Mouse (Mus musculus) heart, embryonic 13.5 days (tissue): ENCODE measurements around the gene Ndufb7. TPM values are rescaled to one million over a fixed set of nuclear protein-coding genes. Genes with fewer than 3 reads are reported as not detected.
"Not testable (repeated sequence)": the region's sequence is repeated elsewhere in the genome, so short reads cannot be mapped to it uniquely, and the experiment has no call there.

ENCODE experiments used
- ATAC-seq: fragments of 200-750 bp; cut with Nextera tagmentation; 2 replicates; pipeline ENCODE4 v1.8.0; 2017; ENCODE audit warnings: moderate TSS enrichment; ENCODE audit not compliant: insufficient number of reproducible peaks, low FRiP score, low TSS enrichment; ENCODE audit errors: extremely low read depth
- H3K27ac ChIP-seq: fragments of 300-500 bp; sonication (generic); replicated peaks from 2 replicates; pipeline ENCODE4 v1.5.1; 2015; ENCODE audit warnings: moderate library complexity, mild to moderate bottlenecking, inconsistent platforms
- H3K27me3 ChIP-seq: fragments of 300-500 bp; sonication (generic); replicated peaks from 2 replicates; pipeline ENCODE4 v1.6.1; 2015; ENCODE audit warnings: mild to moderate bottlenecking, inconsistent platforms
- H3K36me3 ChIP-seq: fragments of 300-500 bp; sonication (generic); 2 replicates; pipeline ENCODE4 v1.6.1; 2015; ENCODE audit warnings: mild to moderate bottlenecking, inconsistent platforms
- H3K4me1 ChIP-seq: fragments of 300-500 bp; sonication (generic); 2 replicates; pipeline ENCODE4 v1.6.1; 2015; ENCODE audit warnings: inconsistent platforms
- H3K4me2 ChIP-seq: fragments of 300-500 bp; sonication (generic); 2 replicates; pipeline ENCODE4 v1.6.1; 2015; ENCODE audit warnings: inconsistent platforms, mild to moderate bottlenecking, moderate library complexity
- H3K4me3 ChIP-seq: fragments of 300-500 bp; sonication (generic); 2 replicates; pipeline ENCODE4 v1.5.1; 2015; ENCODE audit warnings: moderate library complexity, mild to moderate bottlenecking, inconsistent platforms
- H3K9ac ChIP-seq: fragments of 300-500 bp; sonication (generic); 2 replicates; pipeline ENCODE4 v1.6.1; 2015; ENCODE audit warnings: inconsistent platforms, mild to moderate bottlenecking, moderate library complexity
- H3K9me3 ChIP-seq: fragments of 300-500 bp; sonication (generic); 2 replicates; pipeline ENCODE4 v1.6.1; 2016; ENCODE audit warnings: inconsistent platforms
- WGBS: fragments of 180-500 bp; shearing (Covaris S2); methylation state at CpG from one replicate; pipeline ENCODE4 v1.1.7; 2015; ENCODE audit warnings: mixed read lengths; 5-methylcytosine and 5-hydroxymethylcytosine counted together
- polyA plus RNA-seq: library from polyadenylated mRNA; unstranded; fragments of >200 nt; fragmentation: Nextera tagmentation; extraction: Ambion mirVana; gene quantifications from 2 replicates; pipeline ENCODE4 v1.2.1, GENCODE M21; 2015

The Ndufb7 gene
- polyA plus RNA-seq = 524 and 602 TPM in 2 replicates

DNA sequence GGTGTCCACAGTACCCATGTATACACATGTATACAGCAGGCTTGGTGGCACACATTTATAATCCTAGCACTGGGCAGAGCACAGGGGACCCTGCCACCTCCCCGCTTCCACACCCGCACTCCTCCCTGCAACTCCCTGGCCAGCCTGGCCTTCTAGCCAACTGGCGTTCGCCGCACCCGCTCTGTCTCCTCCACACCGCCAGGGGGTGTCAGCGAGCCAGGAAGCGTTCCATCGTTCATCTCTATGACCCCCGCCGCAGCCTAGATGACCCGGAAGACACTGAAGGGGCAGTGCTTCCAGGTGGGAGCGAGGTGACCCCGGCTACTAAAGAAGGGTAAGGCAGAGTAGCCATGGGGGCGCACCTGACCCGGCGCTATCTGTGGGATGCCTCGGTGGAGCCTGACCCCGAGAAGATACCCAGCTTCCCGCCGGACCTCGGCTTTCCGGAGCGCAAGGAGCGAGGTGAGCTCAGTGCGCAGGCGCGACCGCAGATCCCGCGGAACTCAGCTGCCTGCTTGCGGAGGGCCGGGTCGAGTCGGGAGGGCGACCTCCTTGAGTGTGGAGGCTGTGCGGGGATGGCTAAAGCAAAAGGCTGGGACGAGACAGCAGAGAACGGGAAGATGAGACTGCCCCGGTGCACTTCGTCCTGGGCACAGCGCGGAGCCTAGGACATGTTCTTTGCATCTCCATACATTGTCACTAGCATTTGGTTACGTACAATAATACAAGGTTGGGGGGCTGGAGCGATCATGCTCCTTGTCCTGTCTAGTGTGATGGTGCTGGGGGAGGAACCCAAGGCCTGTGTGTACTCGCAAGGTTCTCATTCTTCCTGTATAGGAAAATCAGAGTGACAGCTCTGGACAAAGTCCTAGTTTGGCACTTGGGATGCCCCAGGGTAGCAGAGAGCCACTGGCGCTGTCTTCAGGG, at the start of gene Ndufb7:
Gene Ndufb7 (plus strand): TSS at position 203 of the 927 bp plus-strand sequence.
- Histone ChIP-seq H3K9me3 (no peaks in the 10 kb centered on the region), H3K27ac (peak within 1 kb of the TSS; percentile 82), H3K9ac (peak within 1 kb of the TSS; percentile 94), H3K4me3 (peak within 1 kb of the TSS; percentile 88), H3K36me3 (peaks cover 26% of the 10 kb centered on the region), H3K4me1 (peaks cover 23% of the 10 kb centered on the region), H3K27me3 (no peaks in the 10 kb centered on the region), H3K4me2 (peak within 1 kb of the TSS; percentile 93)
- under 1% methylated on average over 48 of the region's 48 CpGs for WGBS
- peak; percentile 76 for ATAC-seq

GRCm38 (mm10) chr8:83520432-83520831, 46.0 kb upstream of the Ndufb7 start:
- no peaks in the 10 kb centered on the region for H3K27me3 ChIP-seq
- H3K9ac ChIP-seq = no peak overlapping the region
- H3K36me3 ChIP-seq = no peaks in the 10 kb centered on the region
- H3K4me1 ChIP-seq = no peaks in the 10 kb centered on the region
- H3K4me2 ChIP-seq = no peak overlapping the region
- no peak for ATAC-seq
- H3K27ac ChIP-seq = no peak overlapping the region
- peaks cover 3% of the 10 kb centered on the region; the same call in 1 of the 2 replicates for H3K9me3 ChIP-seq
- WGBS = 55% methylated on average over 3 of the region's 3 CpGs
- H3K4me3 ChIP-seq = no peak overlapping the region

DNA sequence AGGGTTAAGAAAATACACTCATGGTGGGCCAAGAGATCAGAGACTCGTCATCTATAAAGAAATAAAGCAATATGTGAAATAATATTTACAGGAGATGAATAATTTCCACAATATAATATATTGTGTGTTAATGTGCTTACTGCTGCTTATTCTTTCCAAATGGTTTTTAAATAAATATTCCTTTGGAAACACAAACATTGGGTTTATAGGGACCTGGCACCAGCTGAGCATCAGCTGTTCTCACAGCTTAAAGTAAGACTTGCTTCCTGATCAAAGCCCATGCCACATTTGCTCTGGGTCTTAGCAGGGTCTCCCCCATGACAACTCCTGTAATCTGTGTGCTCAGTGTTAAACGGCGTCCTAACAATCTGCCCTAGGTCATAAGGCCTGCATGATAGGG, 45.6 kb upstream of the Ndufb7 start:
- H3K27ac ChIP-seq, H3K4me1 ChIP-seq, H3K4me3 ChIP-seq, H3K36me3 ChIP-seq, H3K9ac ChIP-seq, H3K9me3 ChIP-seq, H3K4me2 ChIP-seq, ATAC-seq, H3K27me3 ChIP-seq: not testable (repeated sequence)
- WGBS = 64% methylated on average over 3 of the region's 3 CpGs

- no peaks in the 10 kb centered on the region for H3K4me1 ChIP-seq
- no peak overlapping the region for H3K4me2 ChIP-seq
- H3K9ac ChIP-seq = no peak overlapping the region
- ATAC-seq = no peak
- H3K9me3 ChIP-seq = peaks cover 3% of the 10 kb centered on the region; the same call in 1 of the 2 replicates
- 24% methylated on average over 1 of the region's 1 CpGs for whole genome bisulfite sequencing
- no peaks in the 10 kb centered on the region for H3K27me3 ChIP-seq
- H3K27ac ChIP-seq = no peak overlapping the region
- H3K4me3 ChIP-seq = no peak overlapping the region
- no peaks in the 10 kb centered on the region for H3K36me3 ChIP-seq
These were observed 45.2 kb upstream of the Ndufb7 start for GRCm38 (mm10) chr8:83521310-83521709.

GRCm38 (mm10) chr8:83534802-83535201, 31.7 kb upstream of the Ndufb7 start:
- no peaks in the 10 kb centered on the region for H3K36me3 ChIP-seq
- 68% methylated on average over 2 of the region's 2 CpGs for WGBS
- H3K4me3 ChIP-seq = no peak overlapping the region
- H3K4me1 ChIP-seq = no peaks in the 10 kb centered on the region
- ATAC-seq = no peak
- no peaks in the 10 kb centered on the region; the same call in 1 of the 2 replicates for H3K27me3 ChIP-seq
- no peaks in the 10 kb centered on the region for H3K9me3 ChIP-seq
- H3K4me2 ChIP-seq = no peak overlapping the region
- no peak overlapping the region for H3K27ac ChIP-seq
- no peak overlapping the region for H3K9ac ChIP-seq

DNA sequence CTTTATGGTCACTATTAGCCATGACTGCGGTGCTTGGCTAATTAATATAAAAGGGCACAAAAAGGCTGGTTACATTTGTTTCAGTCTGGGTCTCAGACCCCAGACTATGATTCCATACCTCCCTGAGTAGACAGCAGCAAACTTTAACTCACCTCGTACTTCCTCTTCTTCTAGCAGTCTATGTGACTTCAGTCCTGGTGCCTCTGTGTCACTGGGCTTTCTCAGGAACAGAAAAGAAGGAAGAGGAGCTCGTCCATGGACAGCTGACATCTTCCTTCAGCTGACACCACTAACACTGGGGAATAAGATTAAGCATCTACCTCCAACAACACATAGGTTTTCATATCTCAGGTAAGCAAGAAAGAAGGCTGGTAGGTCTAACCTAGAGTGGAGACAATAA, 30.7 kb upstream of the Ndufb7 start, which contains the start of gene Olfr370:
Gene Olfr370 (plus strand): TSS at position 45 of the 400 bp plus-strand sequence.
- no peak for ATAC-seq
- no peaks in the 10 kb centered on the region for H3K36me3 ChIP-seq
- H3K27me3 ChIP-seq = no peaks in the 10 kb centered on the region; the same call in 1 of the 2 replicates
- no peaks in the 10 kb centered on the region for H3K4me1 ChIP-seq
- H3K4me3 ChIP-seq = no peak within 1 kb of the TSS
- H3K27ac ChIP-seq = no peak within 1 kb of the TSS
- no peaks in the 10 kb centered on the region for H3K9me3 ChIP-seq
- no peak within 1 kb of the TSS for H3K9ac ChIP-seq
- H3K4me2 ChIP-seq = no peak within 1 kb of the TSS
- WGBS = 71% methylated on average over 3 of the region's 3 CpGs

DNA sequence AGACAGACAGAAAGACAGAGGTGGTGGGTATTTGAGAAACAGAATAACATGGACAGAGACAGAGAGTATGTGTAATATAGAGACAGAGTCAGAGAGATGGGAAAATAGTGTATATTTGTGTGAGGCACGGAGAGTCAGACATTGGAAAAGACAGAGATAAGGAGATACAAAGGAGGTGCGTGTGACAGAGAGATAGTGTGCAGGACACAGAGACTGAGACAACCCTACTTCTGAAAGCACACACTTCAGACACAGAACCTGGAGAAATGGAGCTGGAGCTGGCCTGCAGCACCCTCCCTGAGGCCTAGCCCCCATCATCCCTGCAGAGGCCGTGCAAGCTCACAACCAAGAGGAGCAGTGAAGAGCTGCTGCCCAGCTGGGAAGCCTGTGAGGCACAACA, 3.8 kb upstream of the Ndufb7 start:
- ATAC-seq = no peak
- peaks cover 6% of the 10 kb centered on the region for H3K4me1 ChIP-seq
- no peaks in the 10 kb centered on the region for H3K36me3 ChIP-seq
- 44% methylated on average over 3 of the region's 3 CpGs for WGBS
- H3K9me3 ChIP-seq = no peaks in the 10 kb centered on the region
- H3K9ac ChIP-seq = no peak overlapping the region
- H3K4me3 ChIP-seq = no peak overlapping the region
- no peaks in the 10 kb centered on the region for H3K27me3 ChIP-seq
- H3K4me2 ChIP-seq = no peak overlapping the region
- no peak overlapping the region for H3K27ac ChIP-seq

GRCm38 (mm10) chr8:83563246-83563645, 3.2 kb upstream of the Ndufb7 start:
- Histone ChIP-seq H3K4me3 (no peak overlapping the region), H3K9ac (no peak overlapping the region), H3K4me1 (peaks cover 12% of the 10 kb centered on the region), H3K27me3 (no peaks in the 10 kb centered on the region), H3K9me3 (no peaks in the 10 kb centered on the region), H3K27ac (no peak overlapping the region), H3K36me3 (no peaks in the 10 kb centered on the region), H3K4me2 (no peak overlapping the region)
- 72% methylated on average over 4 of the region's 4 CpGs for WGBS
- ATAC-seq = no peak

DNA sequence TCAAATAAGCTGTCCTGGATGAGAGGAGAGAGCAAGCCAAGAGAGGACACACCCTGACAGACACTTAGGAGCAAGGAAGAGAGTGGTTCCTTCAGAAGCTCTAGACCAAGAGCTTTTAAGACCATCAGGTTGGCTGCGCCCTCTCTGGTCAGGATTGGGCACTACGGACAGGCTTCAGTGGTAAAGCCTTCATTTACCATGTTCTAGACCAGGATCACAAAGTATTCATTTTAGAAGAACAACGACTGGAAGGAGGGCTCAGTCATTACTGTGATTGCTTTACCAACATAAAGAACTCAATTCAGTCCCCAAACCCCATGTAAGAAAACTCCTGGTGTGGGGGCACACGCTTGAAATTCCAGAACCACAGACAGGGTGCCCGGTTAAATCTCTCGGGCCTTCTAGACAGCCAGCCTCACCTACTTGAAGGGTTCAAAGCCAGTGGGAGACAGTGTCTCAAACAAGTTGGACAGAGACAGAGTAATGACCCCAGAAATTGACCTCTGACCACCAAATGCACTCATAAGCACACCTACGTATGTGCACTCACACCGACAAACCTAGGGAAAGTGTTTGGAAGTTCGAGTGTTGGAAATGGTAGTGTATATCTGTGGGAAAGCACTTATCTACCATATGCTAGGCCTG, 618 bp upstream of the Ndufb7 start:
- peak overlapping the region; percentile 88 for H3K4me3 ChIP-seq
- H3K9me3 ChIP-seq = no peaks in the 10 kb centered on the region
- no peak for ATAC-seq
- no peaks in the 10 kb centered on the region for H3K27me3 ChIP-seq
- peaks cover 23% of the 10 kb centered on the region for H3K4me1 ChIP-seq
- no peak overlapping the region for H3K9ac ChIP-seq
- peak overlapping the region; percentile 93 for H3K4me2 ChIP-seq
- 72% methylated on average over 9 of the region's 9 CpGs for WGBS
- H3K27ac ChIP-seq = no peak overlapping the region
- peaks cover 18% of the 10 kb centered on the region for H3K36me3 ChIP-seq

DNA sequence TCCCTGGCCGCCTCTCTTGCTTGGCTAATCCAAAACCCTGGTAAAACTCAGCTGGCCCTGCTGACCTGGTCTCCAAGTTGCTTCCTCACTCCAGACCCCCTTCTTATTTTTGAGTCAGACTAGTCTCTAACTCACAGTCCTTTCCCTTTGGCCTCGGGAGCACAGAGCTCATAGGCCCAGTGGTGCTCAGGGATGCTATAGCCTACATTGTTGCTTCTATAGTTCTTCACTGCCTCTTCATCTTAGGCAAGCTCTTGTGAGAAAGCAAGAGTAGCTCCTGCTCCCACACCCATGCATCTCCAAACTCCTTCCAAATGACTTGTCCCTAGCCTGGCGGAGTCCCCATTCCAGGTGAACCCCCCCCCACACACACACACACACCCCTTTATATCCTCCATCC, 1.2 kb downstream of the Ndufb7 start:
- no peak for ATAC-seq
- Histone ChIP-seq H3K4me1 (peaks cover 23% of the 10 kb centered on the region), H3K27me3 (no peaks in the 10 kb centered on the region), H3K9me3 (no peaks in the 10 kb centered on the region), H3K9ac (peak overlapping the region; percentile 94), H3K27ac (peak overlapping the region; percentile 82; the same call in 1 of the 2 replicates), H3K36me3 (peaks cover 35% of the 10 kb centered on the region), H3K4me3 (peak overlapping the region; percentile 88), H3K4me2 (peak overlapping the region; percentile 93)
- WGBS = 59% methylated on average over 3 of the region's 3 CpGs

DNA sequence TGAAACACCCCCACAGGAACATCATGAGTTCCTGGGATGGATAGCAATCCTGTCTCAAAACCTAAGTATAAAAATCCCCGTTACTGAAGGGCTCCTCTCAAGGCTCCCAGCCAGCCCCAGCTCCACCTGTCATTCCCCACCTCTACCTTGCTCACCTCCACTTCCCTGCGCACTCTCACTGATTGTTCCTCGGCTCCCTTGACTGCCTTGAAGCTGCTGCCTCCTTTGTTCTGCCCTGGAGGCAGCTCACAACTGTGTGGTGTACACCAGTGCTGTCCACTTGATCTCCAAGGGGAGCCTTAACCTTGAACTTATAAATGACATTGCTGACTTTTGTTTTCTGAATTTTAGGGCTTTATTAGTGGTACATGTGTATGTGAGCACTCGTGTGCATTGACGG, 1.7 kb downstream of the Ndufb7 start:
- no peak overlapping the region for H3K27ac ChIP-seq
- peak overlapping the region; percentile 93 for H3K4me2 ChIP-seq
- no peaks in the 10 kb centered on the region for H3K9me3 ChIP-seq
- H3K36me3 ChIP-seq = peaks cover 40% of the 10 kb centered on the region
- no peaks in the 10 kb centered on the region for H3K27me3 ChIP-seq
- ATAC-seq = no peak
- peak overlapping the region; percentile 88; the same call in 1 of the 2 replicates for H3K4me3 ChIP-seq
- H3K4me1 ChIP-seq = peaks cover 24% of the 10 kb centered on the region
- 76% methylated on average over 5 of the region's 5 CpGs for WGBS
- H3K9ac ChIP-seq = peak overlapping the region; percentile 94
